Mouse (Mus musculus) kidney, embryonic 15.5 days (tissue): ENCODE results near the gene Hmgb1. TPM values are rescaled to one million over a fixed set of nuclear protein-coding genes. Genes with fewer than 3 reads are reported as not detected.
A peak's percentile ranks its signal among the peaks of the same experiment; 100 is the strongest.

Source experiments
- ATAC-seq: fragments of 200-750 bp; cut with Nextera tagmentation; replicated peaks from 2 replicates; pipeline ENCODE4 v1.8.0; 2017; ENCODE audit warnings: moderate TSS enrichment; ENCODE audit not compliant: low FRiP score
- H3K27ac ChIP-seq: fragments of 300-500 bp; sonication (generic); 2 replicates; pipeline ENCODE4 v1.5.1; 2015; ENCODE audit warnings: mild to moderate bottlenecking, inconsistent platforms
- H3K27me3 ChIP-seq: fragments of 300-500 bp; sonication (generic); 2 replicates; pipeline ENCODE4 v1.6.1; 2015; ENCODE audit warnings: inconsistent platforms
- H3K36me3 ChIP-seq: fragments of 300-500 bp; sonication (generic); 2 replicates; pipeline ENCODE4 v1.6.1; 2015; ENCODE audit warnings: inconsistent platforms
- H3K4me1 ChIP-seq: fragments of 300-500 bp; sonication (generic); 2 replicates; pipeline ENCODE4 v1.6.1; 2015; ENCODE audit warnings: inconsistent platforms
- H3K4me2 ChIP-seq: fragments of 300-500 bp; sonication (generic); 2 replicates; pipeline ENCODE4 v1.6.1; 2015; ENCODE audit warnings: moderate library complexity, mild to moderate bottlenecking, inconsistent platforms
- H3K4me3 ChIP-seq: fragments of 300-500 bp; sonication (generic); replicated peaks from 2 replicates; pipeline ENCODE4 v1.5.1; 2015; ENCODE audit warnings: mild to moderate bottlenecking, inconsistent platforms
- H3K9ac ChIP-seq: fragments of 300-500 bp; sonication (generic); 2 replicates; pipeline ENCODE4 v1.6.1; 2015; ENCODE audit warnings: mild to moderate bottlenecking, inconsistent platforms
- H3K9me3 ChIP-seq: fragments of 300-500 bp; sonication (generic); replicated peaks from 2 replicates; pipeline ENCODE4 v1.6.1; 2016; ENCODE audit warnings: inconsistent platforms
- WGBS: fragments of 180-500 bp; shearing (Covaris S2); methylation state at CpG from one replicate; pipeline ENCODE4 v1.1.7; 2015; ENCODE audit warnings: mixed read lengths; 5-methylcytosine and 5-hydroxymethylcytosine counted together
- polyA plus RNA-seq: library from polyadenylated mRNA; unstranded; fragments of >200 nt; fragmentation: Nextera tagmentation; extraction: Ambion mirVana; gene quantifications from 2 replicates; pipeline ENCODE4 v1.2.1, GENCODE M21; 2015

Hmgb1 gene
- polyA plus RNA-seq, 1 experiment from 2014 or later: 1,463 TPM

DNA sequence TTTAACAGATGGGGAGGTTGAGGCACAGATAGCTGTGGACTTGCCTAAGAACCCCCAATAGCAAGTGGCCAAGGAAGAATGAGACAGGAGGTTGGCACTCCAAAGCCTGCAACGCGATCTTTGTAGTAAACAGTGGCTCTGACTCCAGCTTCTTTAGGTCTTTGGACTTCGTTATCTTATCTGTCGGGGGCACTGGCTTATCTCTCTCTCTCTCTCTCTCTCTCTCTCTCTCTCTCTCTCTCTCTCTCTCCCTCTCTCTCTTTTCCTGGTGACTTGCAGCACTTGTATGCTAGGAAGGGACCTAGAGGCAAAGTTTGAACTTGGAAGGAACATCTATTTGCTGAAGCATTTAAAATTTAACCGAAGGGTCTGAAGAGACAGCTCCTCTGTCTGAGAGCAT lies 155.9 kb downstream of the Hmgb1 start:
- no peaks in the 10 kb centered on the region for H3K9me3 ChIP-seq
- no peak for ATAC-seq
- H3K4me1 ChIP-seq: peaks cover 24% of the 10 kb centered on the region
- 0 out of 2 replicates have a peak overlapping the region, but pooled peaks have one; percentile 27 for H3K27ac ChIP-seq
- whole genome bisulfite sequencing: 78% methylated on average over 5 of the region's 5 CpGs
- H3K4me3 ChIP-seq: no peak overlapping the region
- no peak overlapping the region for H3K9ac ChIP-seq
- no peaks in the 10 kb centered on the region for H3K36me3 ChIP-seq
- no peaks in the 10 kb centered on the region for H3K27me3 ChIP-seq
- no peak overlapping the region for H3K4me2 ChIP-seq

DNA sequence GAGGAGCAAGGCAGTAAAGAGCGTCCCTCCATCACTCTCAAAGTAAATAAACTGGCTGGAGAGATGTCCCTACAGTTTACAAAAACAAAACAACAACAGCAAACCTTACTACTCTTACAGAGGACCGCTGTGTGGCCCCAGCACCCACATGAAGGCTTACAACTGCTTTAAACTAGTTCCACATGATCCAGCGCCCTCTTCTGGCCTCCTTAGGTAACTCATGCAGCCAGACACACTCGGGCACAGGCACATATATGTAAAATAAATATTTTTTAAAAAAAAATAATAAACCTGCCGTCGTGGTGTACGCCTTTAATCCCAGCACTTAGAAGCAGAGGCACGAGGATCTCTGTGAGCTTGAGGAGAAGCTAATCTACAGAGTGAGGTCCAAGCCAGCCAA lies 156.9 kb downstream of the Hmgb1 start:
- ATAC-seq: no peak
- no peaks in the 10 kb centered on the region for H3K36me3 ChIP-seq
- H3K4me3 ChIP-seq: no peak overlapping the region
- peaks cover 24% of the 10 kb centered on the region for H3K4me1 ChIP-seq
- H3K27me3 ChIP-seq: no peaks in the 10 kb centered on the region
- H3K9ac ChIP-seq: no peak overlapping the region
- H3K4me2 ChIP-seq: no peak overlapping the region
- 80% methylated on average over 8 of the region's 8 CpGs for whole genome bisulfite sequencing
- no peak overlapping the region for H3K27ac ChIP-seq
- no peaks in the 10 kb centered on the region for H3K9me3 ChIP-seq

DNA sequence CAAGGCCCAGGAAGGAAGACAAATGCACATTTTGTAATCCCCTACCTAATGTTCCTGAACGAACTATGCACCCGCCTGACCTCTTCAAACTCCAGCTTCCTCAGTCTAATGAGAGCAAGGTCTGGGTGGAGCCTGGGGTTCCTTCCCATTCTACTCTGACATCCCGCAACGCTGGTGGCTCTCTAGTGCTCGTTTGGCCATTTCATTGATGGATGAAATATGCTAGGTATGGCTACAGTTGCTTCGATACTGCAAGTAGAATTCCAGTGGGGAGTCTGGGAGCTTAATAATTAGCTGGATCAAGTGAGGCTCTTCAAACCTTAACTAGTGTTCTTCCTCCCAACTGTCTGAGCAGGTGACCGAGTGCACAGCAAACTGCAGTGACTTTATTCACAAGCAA lies 163.2 kb downstream of the Hmgb1 start:
- Histone ChIP-seq H3K4me3 (no peak overlapping the region), H3K4me2 (peak overlapping the region; percentile 39), H3K27me3 (no peaks in the 10 kb centered on the region), H3K36me3 (no peaks in the 10 kb centered on the region), H3K9me3 (no peaks in the 10 kb centered on the region), H3K9ac (no peak overlapping the region), H3K27ac (no peak overlapping the region), H3K4me1 (peaks cover 22% of the 10 kb centered on the region)
- WGBS: 30% methylated on average over 7 of the region's 7 CpGs
- peak; percentile 25; the same call in 1 of the 2 replicates for ATAC-seq

DNA sequence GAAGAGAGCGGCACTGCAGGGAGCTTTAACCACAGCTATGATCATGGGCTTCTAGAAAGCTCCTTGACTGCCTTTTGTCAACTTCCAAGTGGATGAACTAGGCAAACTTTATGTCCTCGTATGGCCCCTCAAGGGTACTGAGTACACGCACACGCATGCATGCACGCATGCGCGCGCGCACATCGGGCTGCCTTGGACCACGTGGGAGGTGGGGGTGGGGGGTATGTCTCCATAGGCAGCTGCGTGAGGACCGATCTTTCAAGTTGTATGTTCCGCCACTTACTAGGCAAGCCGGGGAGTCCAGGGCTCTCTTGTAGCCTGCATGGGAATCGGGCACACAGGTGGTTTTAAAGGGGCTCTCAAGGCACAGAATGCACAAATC lies 163.6 kb downstream of the Hmgb1 start:
- H3K4me3 ChIP-seq: no peak overlapping the region
- no peak overlapping the region for H3K9ac ChIP-seq

DNA sequence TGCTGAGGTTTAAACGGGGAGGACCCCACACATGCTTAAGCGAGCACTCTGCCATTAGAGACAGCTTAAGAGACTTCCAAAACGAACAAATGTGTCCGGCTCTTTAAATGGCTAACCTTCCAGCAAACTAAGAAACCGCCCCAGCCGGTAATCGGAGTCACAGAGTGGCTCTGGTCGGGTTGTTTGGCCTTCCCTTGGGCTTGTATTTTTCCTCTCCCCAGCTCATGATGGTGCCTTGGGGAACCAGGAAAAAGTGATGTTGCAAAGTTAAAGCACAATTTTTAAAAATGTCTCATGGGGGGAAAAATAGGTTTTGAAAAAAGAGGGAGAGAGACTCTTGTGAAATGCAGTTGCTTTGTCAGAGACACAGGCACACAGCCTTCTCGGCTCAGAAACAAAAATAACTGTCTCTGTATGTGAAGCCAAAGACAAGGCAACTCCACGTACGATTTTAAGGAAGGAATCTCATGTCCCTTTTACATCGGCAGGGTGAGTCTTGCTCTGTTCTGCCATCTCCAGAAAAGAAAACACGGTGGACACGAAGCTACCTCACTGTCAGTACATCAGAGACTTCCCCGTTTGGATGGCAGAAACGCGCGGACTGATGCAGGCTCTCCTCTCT lies 164.1 kb downstream of the Hmgb1 start:
- ATAC-seq: peak; percentile 22; the same call in 1 of the 2 replicates
- no peak overlapping the region for H3K27ac ChIP-seq
- peaks cover 31% of the 10 kb centered on the region for H3K4me1 ChIP-seq
- no peak overlapping the region for H3K9ac ChIP-seq
- H3K36me3 ChIP-seq: no peaks in the 10 kb centered on the region
- H3K4me2 ChIP-seq: peak overlapping the region; percentile 39
- no peak overlapping the region for H3K4me3 ChIP-seq
- H3K27me3 ChIP-seq: no peaks in the 10 kb centered on the region
- WGBS: 37% methylated on average over 18 of the region's 18 CpGs
- H3K9me3 ChIP-seq: no peaks in the 10 kb centered on the region

More for the DNA sequence above, 163.6 kb downstream of the Hmgb1 start:
- Histone ChIP-seq H3K4me2 (peak overlapping the region; percentile 39), H3K36me3 (no peaks in the 10 kb centered on the region), H3K27me3 (no peaks in the 10 kb centered on the region), H3K9me3 (no peaks in the 10 kb centered on the region), H3K4me1 (peaks cover 26% of the 10 kb centered on the region), H3K27ac (no peak overlapping the region)
- ATAC-seq: no peak; the same call in 1 of the 2 replicates
- 68% methylated on average over 16 of the region's 16 CpGs for WGBS

DNA sequence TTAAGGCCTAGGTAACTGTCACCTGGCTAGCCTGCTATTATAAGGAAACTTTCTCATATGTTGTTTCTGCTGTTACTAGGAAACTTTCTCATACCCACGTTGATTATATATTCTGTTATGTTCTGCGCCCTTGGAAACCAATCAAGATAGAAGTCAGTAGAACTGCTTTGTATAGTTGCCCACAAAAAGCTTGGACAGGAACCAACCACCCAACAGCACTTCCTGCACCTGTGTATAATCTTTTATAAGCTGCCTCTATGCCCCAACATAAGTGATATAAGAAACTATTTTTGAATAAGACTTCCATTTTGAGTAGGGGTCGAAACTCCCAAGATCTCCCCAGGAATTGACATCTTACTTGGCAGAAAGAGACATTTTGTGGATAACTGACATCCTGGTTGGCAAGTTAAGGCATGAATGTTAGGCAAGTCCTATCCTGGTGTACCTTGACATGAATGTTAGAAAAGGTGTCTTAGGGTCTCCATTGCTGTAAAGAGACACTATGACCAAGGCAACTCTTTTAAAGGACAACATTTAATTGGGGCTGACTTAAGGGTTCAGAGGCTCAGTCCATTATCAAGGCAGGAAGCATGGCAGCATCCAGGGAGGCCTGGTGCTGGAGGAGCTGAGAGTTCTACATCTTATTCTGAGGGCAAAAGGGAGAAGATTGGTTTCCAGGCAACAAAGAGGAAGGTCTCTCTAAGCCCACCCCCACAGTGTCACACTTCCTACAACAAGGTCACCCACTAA lies 166.4 kb downstream of the Hmgb1 start:
- no peak overlapping the region for H3K9ac ChIP-seq
- H3K27me3 ChIP-seq: no peaks in the 10 kb centered on the region
- no peaks in the 10 kb centered on the region for H3K9me3 ChIP-seq
- 86% methylated on average over 3 of the region's 3 CpGs for WGBS
- ATAC-seq: no peak
- H3K36me3 ChIP-seq: no peaks in the 10 kb centered on the region
- H3K4me2 ChIP-seq: no peak overlapping the region
- H3K4me1 ChIP-seq: peaks cover 39% of the 10 kb centered on the region
- H3K27ac ChIP-seq: no peak overlapping the region
- no peak overlapping the region for H3K4me3 ChIP-seq

DNA sequence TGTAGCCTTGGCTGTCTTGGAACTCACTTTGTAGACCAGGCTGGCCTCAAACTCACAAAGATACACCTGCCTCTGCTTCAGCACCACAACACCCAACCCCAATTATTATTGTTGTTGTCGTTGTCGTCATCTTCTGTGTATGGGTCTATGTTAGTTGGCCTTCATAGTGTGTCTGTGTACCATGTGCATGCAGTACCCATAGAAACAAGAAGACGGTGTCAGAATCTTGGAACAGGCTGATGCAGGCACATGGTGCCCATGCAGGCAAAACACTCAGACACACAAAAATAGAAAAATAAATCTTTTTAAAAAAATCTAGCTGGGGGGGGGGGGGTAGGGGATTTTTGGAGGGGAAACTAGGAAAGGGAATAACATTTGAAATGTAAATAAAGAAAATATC lies 167.1 kb downstream of the Hmgb1 start:
- H3K9ac ChIP-seq: no peak overlapping the region
- no peak for ATAC-seq
- 93% methylated on average over 3 of the region's 3 CpGs for WGBS
- H3K36me3 ChIP-seq: no peaks in the 10 kb centered on the region
- H3K4me1 ChIP-seq: peaks cover 39% of the 10 kb centered on the region
- no peaks in the 10 kb centered on the region for H3K27me3 ChIP-seq
- no peak overlapping the region for H3K4me3 ChIP-seq
- no peak overlapping the region for H3K4me2 ChIP-seq
- H3K9me3 ChIP-seq: no peaks in the 10 kb centered on the region
- no peak overlapping the region for H3K27ac ChIP-seq

DNA sequence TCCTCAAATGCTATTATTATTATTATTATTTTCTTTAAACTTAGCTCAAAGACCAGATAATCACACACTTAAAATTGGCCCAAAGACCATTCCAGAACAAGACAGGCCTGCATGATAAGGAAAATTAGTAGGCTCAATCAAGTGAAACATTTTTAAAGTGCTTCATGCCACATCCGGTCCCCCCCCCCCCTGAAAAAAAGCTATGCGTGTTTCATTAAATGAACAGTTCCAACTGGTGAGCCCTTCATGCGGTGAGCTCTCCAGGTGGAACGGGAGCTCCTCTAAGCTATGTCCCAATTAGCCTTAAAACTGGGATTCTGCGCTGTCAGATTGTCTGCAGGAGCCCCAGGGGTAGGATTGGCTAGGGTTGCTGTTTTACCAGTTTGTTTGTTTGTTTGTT lies 168.0 kb downstream of the Hmgb1 start:
- peak overlapping the region; percentile 94 for H3K4me2 ChIP-seq
- 70% methylated on average over 5 of the region's 5 CpGs for WGBS
- H3K4me3 ChIP-seq: peak overlapping the region; percentile 58; the same call in 1 of the 2 replicates
- no peaks in the 10 kb centered on the region for H3K36me3 ChIP-seq
- H3K27me3 ChIP-seq: no peaks in the 10 kb centered on the region
- ATAC-seq: no peak
- H3K9ac ChIP-seq: no peak overlapping the region
- no peak overlapping the region for H3K27ac ChIP-seq
- H3K4me1 ChIP-seq: peaks cover 37% of the 10 kb centered on the region
- no peaks in the 10 kb centered on the region for H3K9me3 ChIP-seq

DNA sequence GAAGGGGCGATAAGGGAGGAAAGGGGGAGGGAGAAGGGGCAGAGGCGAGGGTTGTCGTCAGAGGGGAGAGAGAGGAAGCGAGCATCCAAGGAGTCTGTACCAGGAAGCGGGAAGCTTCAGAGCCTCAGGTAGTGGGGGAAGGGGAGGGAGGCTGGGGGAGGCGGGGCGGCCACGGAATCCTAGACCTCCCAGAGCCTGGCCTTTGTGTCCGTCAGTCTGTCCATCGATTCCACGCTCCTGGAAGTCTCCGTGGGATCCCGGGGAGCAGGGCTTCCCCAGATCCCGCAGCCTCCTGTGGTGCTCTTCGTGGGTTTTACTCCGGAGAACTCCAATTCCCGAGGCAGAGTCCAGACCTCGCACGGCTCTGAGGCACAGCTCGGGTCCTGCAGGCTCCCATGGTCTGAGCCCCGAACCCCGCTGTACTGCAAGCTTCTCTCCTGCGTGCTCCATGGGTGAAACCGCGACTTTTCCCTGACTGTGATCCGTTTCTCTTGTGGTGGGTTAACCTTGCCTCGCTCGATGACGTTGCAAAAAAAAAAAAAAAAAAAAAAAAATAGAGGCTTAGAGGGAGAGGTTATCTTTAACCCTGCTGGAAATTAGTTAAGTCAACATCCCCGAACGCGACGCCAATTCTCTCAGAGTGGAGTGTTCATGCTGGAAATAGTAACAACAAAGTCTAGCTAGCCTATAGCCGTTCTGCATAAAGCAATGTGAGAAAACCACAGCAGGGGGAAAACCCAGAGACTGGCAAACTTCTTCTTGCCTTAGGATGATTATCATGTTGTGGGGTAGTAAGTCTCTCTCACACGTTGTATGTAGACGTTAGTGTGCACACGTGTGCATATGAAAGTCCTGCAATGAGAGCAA lies 168.7 kb downstream of the Hmgb1 start:
- WGBS: 2% methylated on average over 36 of the region's 37 CpGs
- Histone ChIP-seq H3K36me3 (no peaks in the 10 kb centered on the region), H3K4me3 (peak overlapping the region; percentile 58), H3K9ac (peak overlapping the region; percentile 63), H3K27me3 (no peaks in the 10 kb centered on the region), H3K27ac (peak overlapping the region; percentile 62), H3K4me1 (peaks cover 30% of the 10 kb centered on the region), H3K9me3 (no peaks in the 10 kb centered on the region), H3K4me2 (peak overlapping the region; percentile 94)
- ATAC-seq: peak; percentile 78

DNA sequence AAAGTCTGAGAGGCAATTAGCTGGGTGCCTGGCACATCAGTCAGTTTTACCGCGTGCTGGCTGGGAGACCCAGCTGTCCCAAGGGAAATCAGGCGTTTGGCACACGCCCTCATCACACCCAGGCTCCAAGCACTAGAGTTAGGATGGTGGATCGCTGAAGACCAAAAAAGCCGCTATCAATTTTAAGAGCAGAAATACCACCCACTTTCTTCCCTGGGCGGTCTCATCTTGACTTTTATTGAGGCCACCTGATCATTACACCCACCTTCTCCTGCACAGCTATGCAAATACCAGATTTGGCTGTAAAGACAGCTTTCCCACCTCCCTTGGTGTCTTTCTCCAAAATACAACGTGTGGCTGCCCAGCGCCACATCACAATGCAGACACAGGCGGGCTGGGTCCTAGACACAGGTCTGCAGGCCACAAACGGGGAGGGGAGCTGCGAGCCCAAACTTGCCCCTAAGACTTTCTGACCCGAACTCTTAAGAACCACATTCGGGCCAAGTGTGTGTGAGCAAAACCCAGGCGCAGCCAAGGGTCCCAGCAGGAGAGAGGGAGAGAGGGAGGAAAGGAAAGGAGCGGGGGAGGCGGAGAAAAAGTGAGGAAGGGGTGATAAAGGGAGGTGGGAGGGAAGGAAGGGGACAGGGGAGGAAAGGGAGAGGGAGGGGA lies 169.6 kb downstream of the Hmgb1 start:
- H3K27me3 ChIP-seq: no peaks in the 10 kb centered on the region
- H3K4me1 ChIP-seq: peaks cover 22% of the 10 kb centered on the region
- H3K9ac ChIP-seq: 0 out of 2 replicates have a peak overlapping the region, but pooled peaks have one; percentile 1
- H3K27ac ChIP-seq: no peak overlapping the region
- peak overlapping the region; percentile 58 for H3K4me3 ChIP-seq
- no peaks in the 10 kb centered on the region for H3K9me3 ChIP-seq
- WGBS: 18% methylated on average over 17 of the region's 17 CpGs
- peak overlapping the region; percentile 94 for H3K4me2 ChIP-seq
- H3K36me3 ChIP-seq: no peaks in the 10 kb centered on the region
- ATAC-seq: 0 out of 2 replicates have a peak, but pooled peaks have one; percentile 24

DNA sequence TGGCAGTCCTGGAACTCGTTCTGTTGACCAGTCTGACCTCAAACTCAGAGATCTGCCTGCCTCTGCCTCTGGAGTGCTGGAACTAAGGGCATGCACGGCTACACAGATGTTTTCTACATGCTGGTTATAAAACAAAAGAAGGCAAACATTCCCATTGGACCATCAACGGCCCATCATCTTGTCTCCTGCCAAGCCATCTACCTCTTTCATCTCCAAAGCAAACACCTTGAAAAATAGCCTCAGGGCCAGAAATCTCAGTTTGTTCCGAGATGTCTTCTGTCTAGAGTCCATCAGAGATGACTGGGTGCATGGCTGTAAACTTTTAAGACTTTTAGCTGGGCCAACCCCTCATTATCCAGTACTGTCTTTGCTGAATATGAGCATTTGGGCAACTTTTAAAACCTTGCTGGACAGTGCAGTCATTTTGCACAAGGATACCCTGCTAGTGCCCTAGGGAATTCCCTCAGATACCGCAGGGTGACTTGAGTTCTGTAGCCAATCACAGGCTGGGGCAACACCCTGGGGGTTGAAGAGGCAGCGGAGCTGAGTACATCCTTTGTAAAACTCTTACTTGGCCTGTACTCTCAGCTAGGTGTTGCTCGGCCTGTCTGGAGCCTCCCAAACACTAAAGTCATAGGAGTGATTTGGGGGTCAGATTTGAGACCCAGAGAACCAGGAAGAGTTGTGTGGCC lies 170.3 kb downstream of the Hmgb1 start:
- WGBS: 73% methylated on average over 7 of the region's 7 CpGs

More for the DNA sequence above, 170.3 kb downstream of the Hmgb1 start:
- Histone ChIP-seq H3K27ac (no peak overlapping the region), H3K9me3 (no peaks in the 10 kb centered on the region), H3K4me2 (no peak overlapping the region), H3K27me3 (no peaks in the 10 kb centered on the region), H3K4me1 (peaks cover 21% of the 10 kb centered on the region), H3K4me3 (no peak overlapping the region), H3K36me3 (no peaks in the 10 kb centered on the region), H3K9ac (no peak overlapping the region)
- no peak for ATAC-seq
